In the genomic region with DNA sequence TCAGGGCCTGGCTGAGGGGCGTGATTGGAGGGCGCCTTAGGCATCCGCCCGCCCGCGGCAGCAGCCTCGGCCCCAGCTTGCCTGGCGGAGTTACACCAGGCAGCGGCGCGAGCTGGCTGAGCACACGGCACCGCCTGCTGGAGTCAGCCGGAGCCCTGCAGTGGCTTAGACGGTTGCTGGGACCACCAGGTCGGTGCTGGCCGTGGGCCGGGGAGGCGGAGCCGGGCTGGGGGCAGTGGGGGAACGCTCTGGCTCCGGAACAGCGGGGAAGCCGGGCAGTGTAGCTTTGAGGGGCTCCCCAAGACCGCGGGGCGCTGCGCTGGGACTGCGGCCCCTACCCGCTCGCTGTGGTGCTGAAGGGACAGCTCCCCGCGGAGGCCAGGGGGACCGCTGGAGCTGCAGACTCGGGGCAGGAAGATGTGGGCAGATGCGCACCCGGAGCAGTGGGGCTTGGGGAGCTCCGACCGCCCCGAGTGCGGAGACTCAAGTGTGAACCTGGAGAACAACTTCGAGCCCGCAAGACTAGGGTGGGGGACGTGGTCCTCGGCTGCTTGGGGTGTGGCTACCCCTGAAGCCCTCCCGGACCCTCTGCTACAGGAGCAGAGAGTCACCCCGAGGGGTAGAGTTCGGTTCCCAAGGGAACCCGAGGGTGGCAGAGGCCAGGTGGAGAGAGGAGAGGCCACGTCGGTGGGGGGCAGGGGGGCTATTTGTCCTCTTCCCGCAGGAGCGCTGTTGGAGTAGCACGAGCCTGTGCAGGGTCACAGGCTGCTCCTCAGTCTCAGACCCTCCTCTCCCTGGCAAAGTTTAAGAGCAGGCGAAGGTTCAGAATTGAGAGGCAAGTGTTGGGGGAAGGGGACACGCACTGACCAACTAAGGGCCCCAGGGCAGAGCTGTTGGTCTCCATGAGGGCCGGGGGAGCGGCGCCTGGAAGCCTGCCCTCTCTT, we compare ENCODE assay signal across 8 mouse cellular contexts. TPM values are rescaled to one million over a fixed set of nuclear protein-coding genes. Genes with fewer than 3 reads are reported as not detected.
DNase-seq lines count a peak whose midpoint lies in the region; ATAC-seq and TF ChIP-seq lines count a peak whose summit lies in the region.

No protein-coding gene starts in this region.

- peaks cover 24% of the 10 kb centered on the region for H3K27me3 ChIP-seq in embryonic facial prominence, embryonic 12.5 days
- H3K27me3 ChIP-seq in heart, embryonic 12.5 days (replicated peaks), result peaks cover 63% of the 10 kb centered on the region
- peaks cover 40% of the 10 kb centered on the region for H3K27me3 ChIP-seq in kidney, embryonic 15.5 days
- peaks cover 12% of the 10 kb centered on the region; the same call in 1 of the 2 replicates for H3K27me3 ChIP-seq in neural tube, embryonic 15.5 days (replicated peaks)

- under 1% methylated on average over 58 of the region's 59 CpGs for WGBS in embryonic facial prominence, embryonic 12.5 days
- WGBS in heart, embryonic 12.5 days, result under 1% methylated on average over 56 of the region's 59 CpGs
- under 1% methylated on average over 59 of the region's 59 CpGs for WGBS in kidney, embryonic 15.5 days
- 3% methylated on average over 56 of the region's 59 CpGs for WGBS in lung, adult 2 months
- WGBS in neural tube, embryonic 15.5 days, result under 1% methylated on average over 59 of the region's 59 CpGs

- H3K36me3 ChIP-seq in embryonic facial prominence, embryonic 12.5 days, result no peaks in the 10 kb centered on the region
- no peaks in the 10 kb centered on the region for H3K36me3 ChIP-seq in heart, embryonic 12.5 days
- no peaks in the 10 kb centered on the region for H3K36me3 ChIP-seq in kidney, embryonic 15.5 days
- no peaks in the 10 kb centered on the region for H3K36me3 ChIP-seq in neural tube, embryonic 15.5 days

- no peak for TF ChIP-seq CTCF in lung, adult 2 months (IDR thresholded peaks at IDR 0.05; ENCODE audit: insufficient read depth, low read length)

- no peaks in the 10 kb centered on the region for H3K9me3 ChIP-seq in embryonic facial prominence, embryonic 12.5 days
- H3K9me3 ChIP-seq in heart, embryonic 12.5 days (replicated peaks), result no peaks in the 10 kb centered on the region
- no peaks in the 10 kb centered on the region for H3K9me3 ChIP-seq in kidney, embryonic 15.5 days (replicated peaks)
- no peaks in the 10 kb centered on the region for H3K9me3 ChIP-seq in neural tube, embryonic 15.5 days (replicated peaks)

- H3K4me1 ChIP-seq in embryonic facial prominence, embryonic 12.5 days, result peaks cover 35% of the 10 kb centered on the region
- peaks cover 10% of the 10 kb centered on the region for H3K4me1 ChIP-seq in heart, embryonic 12.5 days (replicated peaks)
- H3K4me1 ChIP-seq in kidney, embryonic 15.5 days, result peaks cover 30% of the 10 kb centered on the region
- no peaks in the 10 kb centered on the region for H3K4me1 ChIP-seq in lung, adult 2 months (ENCODE audit: control insufficient read depth, insufficient read depth, low read length)
- peaks cover 49% of the 10 kb centered on the region for H3K4me1 ChIP-seq in neural tube, embryonic 15.5 days

- H3K4me2 ChIP-seq in embryonic facial prominence, embryonic 12.5 days (replicated peaks), result peak overlapping the region; percentile 61
- H3K4me2 ChIP-seq in heart, embryonic 12.5 days, result peak overlapping the region; percentile 69
- H3K4me2 ChIP-seq in kidney, embryonic 15.5 days, result peak overlapping the region; percentile 71
- peak overlapping the region; percentile 80 for H3K4me2 ChIP-seq in neural tube, embryonic 15.5 days

- DNase-seq in left cerebral cortex, postnatal 14 days (ENCODE audit: low spot score in 2 of 2), result peak; percentile 69 to 80
- DNase-seq in left cerebral cortex, adult 11 months (ENCODE audit: low spot score), result no peak
- DNase-seq in lung, adult 2 months, result peak; percentile 69
- DNase-seq in testis, postnatal 14 days (ENCODE audit: low spot score), result peak; percentile 80

- TF ChIP-seq POLR2A in lung, adult 2 months (IDR thresholded peaks at IDR 0.05; ENCODE audit: borderline replicate concordance, extremely low read depth, low read depth, low read length), result no peak

- peak overlapping the region; percentile 72; the same call in 1 of the 2 replicates for H3K27ac ChIP-seq in embryonic facial prominence, embryonic 12.5 days
- H3K27ac ChIP-seq in heart, embryonic 12.5 days (ENCODE audit: poor library complexity, severe bottlenecking), result no peak overlapping the region
- 0 out of 2 replicates have a peak overlapping the region, but pooled peaks have one; percentile 9 for H3K27ac ChIP-seq in kidney, embryonic 15.5 days
- H3K27ac ChIP-seq in neural tube, embryonic 15.5 days (replicated peaks), result peak overlapping the region; percentile 60

- no peak overlapping the region for H3K9ac ChIP-seq in embryonic facial prominence, embryonic 12.5 days
- no peak overlapping the region for H3K9ac ChIP-seq in heart, embryonic 12.5 days
- no peak overlapping the region for H3K9ac ChIP-seq in kidney, embryonic 15.5 days
- peak overlapping the region; percentile 44 for H3K9ac ChIP-seq in neural tube, embryonic 15.5 days (replicated peaks)

- intact Hi-C loops in left cerebral cortex, postnatal 14 days (cut with DNase I), result loop anchor here (2.0 to 5.0 kb wide), 5 partner anchors 39 to 259 kb away; no protein-coding TSS in a partner anchor

- peak overlapping the region; percentile 25 for H3K4me3 ChIP-seq in embryonic facial prominence, embryonic 12.5 days
- peak overlapping the region; percentile 33 for H3K4me3 ChIP-seq in heart, embryonic 12.5 days
- H3K4me3 ChIP-seq in kidney, embryonic 15.5 days (replicated peaks), result peak overlapping the region; percentile 39
- H3K4me3 ChIP-seq in lung, adult 2 months (replicated peaks; ENCODE audit: extremely low read depth, low read depth, low read length), result no peak overlapping the region
- H3K4me3 ChIP-seq in neural tube, embryonic 15.5 days (replicated peaks), result peak overlapping the region; percentile 47

- ATAC-seq in embryonic facial prominence, embryonic 12.5 days (ENCODE audit: insufficient number of reproducible peaks, insufficient read depth, low FRiP score, low TSS enrichment), result peak; percentile 86
- peak; percentile 61 for ATAC-seq in heart, embryonic 12.5 days (ENCODE audit: insufficient number of reproducible peaks, low FRiP score)
- ATAC-seq in kidney, embryonic 15.5 days (replicated peaks; ENCODE audit: low FRiP score), result peak; percentile 93
- ATAC-seq in neural tube, embryonic 15.5 days (ENCODE audit: low FRiP score), result peak; percentile 83

RNA-seq across cellular contexts. Expression of a gene that starts 0.5 kb away (rescaled TPM):
- 100 to 1,000 TPM; 689 to 707 TPM for total RNA-seq in left cerebral cortex, postnatal 14 days (2021)
- 8.3 and 8.4 TPM in 2 replicates for polyA plus RNA-seq in embryonic facial prominence, embryonic 12.5 days (2016; fragmentation: Nextera tagmentation; extraction: Ambion mirVana)
- 2.1 and 2.2 TPM in 2 replicates for polyA plus RNA-seq in heart, embryonic 12.5 days (2016; fragmentation: Nextera tagmentation; extraction: Ambion mirVana)
- polyA plus RNA-seq in kidney, embryonic 15.5 days (2015; fragmentation: Nextera tagmentation; extraction: Ambion mirVana), result 4.0 and 5.3 TPM in 2 replicates
- 6.1 and 7.0 TPM in 2 replicates for polyA plus RNA-seq in lung, adult 2 months (2012; rRNA removed)
- polyA plus RNA-seq in neural tube, embryonic 15.5 days (2015; fragmentation: Nextera tagmentation; extraction: Ambion mirVana), result 19.8 and 20.0 TPM in 2 replicates
